In genomic region chr6:31190628-31191373, GRCm38 (mm10) we compare ENCODE assay signal across 8 mouse cellular contexts.
A peak's percentile ranks its signal among the peaks of the same experiment; 100 is the strongest.
DNase-seq lines count a peak whose midpoint lies in the region; ATAC-seq and TF ChIP-seq lines count a peak whose summit lies in the region.

No protein-coding gene starts in this region.

- H3K4me2 ChIP-seq in neural tube, embryonic 15.5 days, result 0 out of 2 replicates have a peak overlapping the region, but pooled peaks have one; percentile 5

- no peaks in the 10 kb centered on the region for H3K9me3 ChIP-seq in neural tube, embryonic 15.5 days (replicated peaks)

- 52% methylated on average over 5 of the region's 5 CpGs for WGBS in neural tube, embryonic 15.5 days

- no peaks in the 10 kb centered on the region for H3K36me3 ChIP-seq in neural tube, embryonic 15.5 days

- no peaks in the 10 kb centered on the region for H3K4me1 ChIP-seq in neural tube, embryonic 15.5 days

- H3K4me3 ChIP-seq in gastrocnemius, adult 2 months, result peak overlapping the region; percentile 23
- H3K4me3 ChIP-seq in neural tube, embryonic 15.5 days (replicated peaks), result no peak overlapping the region

- H3K9ac ChIP-seq in neural tube, embryonic 15.5 days (replicated peaks), result no peak overlapping the region

- H3K27me3 ChIP-seq in neural tube, embryonic 15.5 days (replicated peaks), result no peaks in the 10 kb centered on the region

- H3K27ac ChIP-seq in gastrocnemius, adult 2 months, result peak overlapping the region; percentile 74
- H3K27ac ChIP-seq in neural tube, embryonic 15.5 days (replicated peaks), result no peak overlapping the region

- no peak for ATAC-seq in neural tube, embryonic 15.5 days (ENCODE audit: low FRiP score)

- intact Hi-C loops in gastrocnemius, adult 2 months (cut with DNase I), result no loop called here

- peak; percentile 79 for TF ChIP-seq CTCF in gastrocnemius, adult 2 months (IDR thresholded peaks at IDR 0.05)

- peak; percentile 13 for DNase-seq in gastrocnemius, adult 2 months
- DNase-seq in gastrocnemius, adult 8-10 months (ENCODE audit: low spot score in 2 of 2), result no peak
- no peak for DNase-seq in neural tube, embryonic 10.5 days (ENCODE audit: extremely low spot score, low spot score)
- DNase-seq in hindlimb bud, embryonic 11.5 days (ENCODE audit: extremely low spot score, low read depth, low spot score), result peak; percentile 37
- peak; percentile 29 for DNase-seq in thymus, postnatal 4 days
- no peak for DNase-seq in right cerebral cortex, postnatal 25 days
- DNase-seq in testis, postnatal 14 days (ENCODE audit: low spot score), result no peak

Comparison
In these comparisons a context has a peak if more than half of its experiments do, and no peak if none do; other contexts are left out.
1. DNase-seq: peak in gastrocnemius, adult 2 months (single experiment), hindlimb bud, embryonic 11.5 days (single experiment) and thymus, postnatal 4 days (single experiment); none in gastrocnemius, adult 8-10 months (0 of 2), neural tube, embryonic 10.5 days (single experiment), right cerebral cortex, postnatal 25 days (single experiment) and testis, postnatal 14 days (single experiment).